Mouse (Mus musculus) liver, embryonic 12.5 days (tissue): ENCODE data around the gene Zfp217. TPM values are rescaled to one million over a fixed set of nuclear protein-coding genes. Genes with fewer than 3 reads are reported as not detected.

ENCODE experiments used
- ATAC-seq: fragments of 200-750 bp; cut with Nextera tagmentation; 2 replicates; pipeline ENCODE4 v1.8.0; 2017; ENCODE audit warnings: moderate number of reproducible peaks, mild to moderate bottlenecking, moderate library complexity
- H3K27ac ChIP-seq: fragments of 300-500 bp; sonication (generic); 2 replicates; pipeline ENCODE4 v1.5.1; 2016; ENCODE audit warnings: mild to moderate bottlenecking
- H3K27me3 ChIP-seq: fragments of 300-500 bp; sonication (generic); replicated peaks from 2 replicates; pipeline ENCODE4 v1.6.1; 2016; ENCODE audit warnings: mild to moderate bottlenecking, moderate library complexity
- H3K36me3 ChIP-seq: fragments of 300-500 bp; sonication (generic); 2 replicates; pipeline ENCODE4 v1.6.1; 2016; ENCODE audit warnings: mild to moderate bottlenecking, moderate library complexity
- H3K4me1 ChIP-seq: fragments of 300-500 bp; sonication (generic); 2 replicates; pipeline ENCODE4 v1.6.1; 2016
- H3K4me2 ChIP-seq: fragments of 300-500 bp; sonication (generic); 2 replicates; pipeline ENCODE4 v1.6.1; 2016; ENCODE audit warnings: mild to moderate bottlenecking, moderate library complexity
- H3K4me3 ChIP-seq: fragments of 300-500 bp; sonication (generic); 2 replicates; pipeline ENCODE4 v1.5.1; 2016; ENCODE audit warnings: mild to moderate bottlenecking, moderate library complexity
- H3K9ac ChIP-seq: fragments of 300-500 bp; sonication (generic); 2 replicates; pipeline ENCODE4 v1.6.1; 2016; ENCODE audit warnings: mild to moderate bottlenecking, moderate library complexity
- H3K9me3 ChIP-seq: fragments of 300-500 bp; sonication (generic); replicated peaks from 2 replicates; pipeline ENCODE4 v1.6.1; 2016; ENCODE audit warnings: mild to moderate bottlenecking, moderate library complexity
- WGBS: fragments of 180-500 bp; shearing (Covaris S2); methylation state at CpG from one replicate; pipeline ENCODE4 v1.1.7; 2016; ENCODE audit not compliant: insufficient replicate concordance; 5-methylcytosine and 5-hydroxymethylcytosine counted together
- polyA plus RNA-seq: library from polyadenylated mRNA; unstranded; fragments of >200 nt; fragmentation: Nextera tagmentation; extraction: Ambion mirVana; gene quantifications from 2 replicates; pipeline ENCODE4 v1.2.1, GENCODE M21; 2016

Zfp217 gene
- polyA plus RNA-seq, 1 experiment from 2014 or later: 4.5 TPM

DNA sequence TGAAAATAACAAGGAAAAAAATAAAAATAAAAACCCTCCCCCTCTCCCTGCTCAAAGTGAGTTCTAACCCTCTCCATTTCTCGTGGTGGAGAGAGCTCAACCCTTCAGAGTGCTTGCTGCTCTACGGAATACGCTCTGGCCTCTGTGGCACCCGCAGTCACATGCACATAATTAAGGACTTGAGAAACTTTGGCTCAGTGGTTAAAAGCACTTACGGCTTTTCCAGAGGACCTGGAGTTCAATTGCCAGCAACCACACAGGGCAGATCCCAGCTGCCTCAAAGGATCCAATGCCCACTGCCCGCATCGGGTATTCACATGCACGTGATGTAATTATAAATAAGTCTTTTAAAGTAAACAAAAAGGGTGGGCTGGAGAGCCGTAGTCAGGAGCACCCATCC, 41.9 kb downstream of the Zfp217 start:
- WGBS: 77% methylated on average over 9 of the region's 9 CpGs
- Histone ChIP-seq H3K4me1 (no peaks in the 10 kb centered on the region), H3K4me2 (no peak overlapping the region), H3K4me3 (no peak overlapping the region), H3K36me3 (peaks cover 47% of the 10 kb centered on the region), H3K27ac (no peak overlapping the region), H3K9me3 (no peaks in the 10 kb centered on the region), H3K27me3 (no peaks in the 10 kb centered on the region), H3K9ac (no peak overlapping the region)
- ATAC-seq: no peak

DNA sequence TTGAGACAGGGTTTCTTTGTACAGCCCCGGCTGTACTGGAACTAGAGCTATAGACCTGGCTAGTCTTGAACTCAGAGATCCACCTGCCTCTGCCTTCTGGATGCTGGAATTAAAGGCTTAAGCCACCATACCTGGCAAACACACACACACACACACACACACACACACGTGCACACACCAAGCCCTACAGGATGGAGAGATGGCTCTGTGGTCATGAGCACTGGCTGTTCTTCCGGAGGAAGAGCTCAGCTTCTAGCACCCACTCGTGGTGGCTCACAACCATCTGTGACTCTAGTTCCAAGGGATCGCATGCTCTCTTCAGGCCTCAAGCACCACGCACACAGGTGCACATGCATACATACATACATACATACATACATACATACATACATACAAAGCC, 43.5 kb downstream of the Zfp217 start:
- H3K27ac ChIP-seq: no peak overlapping the region
- H3K4me3 ChIP-seq: no peak overlapping the region
- H3K4me2 ChIP-seq: no peak overlapping the region
- H3K4me1 ChIP-seq: no peaks in the 10 kb centered on the region
- ATAC-seq: 0 out of 2 replicates have a peak, but pooled peaks have one; percentile 7
- 75% methylated on average over 6 of the region's 6 CpGs for WGBS
- H3K36me3 ChIP-seq: peaks cover 31% of the 10 kb centered on the region
- H3K27me3 ChIP-seq: 0 out of 2 replicates have a peak, but pooled peaks cover 3% of the 10 kb centered on the region
- no peaks in the 10 kb centered on the region for H3K9me3 ChIP-seq
- H3K9ac ChIP-seq: no peak overlapping the region

- no peaks in the 10 kb centered on the region for H3K9me3 ChIP-seq
- H3K4me2 ChIP-seq: no peak overlapping the region
- 0 out of 2 replicates have a peak, but pooled peaks cover 8% of the 10 kb centered on the region for H3K27me3 ChIP-seq
- 46% methylated on average over 9 of the region's 9 CpGs for WGBS
- H3K4me3 ChIP-seq: no peak overlapping the region
- H3K36me3 ChIP-seq: peaks cover 26% of the 10 kb centered on the region
- ATAC-seq: no peak
- no peak overlapping the region for H3K27ac ChIP-seq
- no peak overlapping the region for H3K9ac ChIP-seq
- H3K4me1 ChIP-seq: no peaks in the 10 kb centered on the region
Observed at GRCm38 (mm10) chr2:170103852-170104251, 44.1 kb downstream of the Zfp217 start.

DNA sequence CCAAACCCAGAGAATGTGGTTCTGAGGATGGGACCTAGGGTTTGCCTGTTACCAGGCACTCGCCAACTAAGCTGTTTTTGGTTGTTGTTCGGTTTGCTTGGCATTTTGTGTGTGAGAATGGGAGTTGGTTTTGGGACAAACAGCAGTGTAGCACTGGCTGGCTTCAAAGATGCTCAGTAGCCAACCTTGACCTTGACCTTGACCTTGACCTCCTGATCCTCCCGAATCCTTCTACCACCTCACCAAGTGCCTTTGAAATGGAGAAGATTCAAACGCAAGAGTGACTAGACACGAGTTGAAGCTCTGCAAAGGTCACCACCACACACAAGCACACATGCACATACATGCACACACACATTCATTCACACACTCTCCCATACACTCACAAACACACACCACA, 44.6 kb downstream of the Zfp217 start:
- peaks cover 22% of the 10 kb centered on the region for H3K36me3 ChIP-seq
- WGBS: 77% methylated on average over 5 of the region's 5 CpGs
- no peaks in the 10 kb centered on the region for H3K9me3 ChIP-seq
- H3K9ac ChIP-seq: no peak overlapping the region
- H3K4me2 ChIP-seq: no peak overlapping the region
- no peaks in the 10 kb centered on the region for H3K4me1 ChIP-seq
- no peak overlapping the region for H3K4me3 ChIP-seq
- no peak overlapping the region for H3K27ac ChIP-seq
- H3K27me3 ChIP-seq: 0 out of 2 replicates have a peak, but pooled peaks cover 8% of the 10 kb centered on the region
- ATAC-seq: no peak

GRCm38 (mm10) chr2:170101932-170102331, 46.0 kb downstream of the Zfp217 start:
- WGBS: 66% methylated on average over 7 of the region's 7 CpGs
- peaks cover 9% of the 10 kb centered on the region for H3K36me3 ChIP-seq
- H3K4me3 ChIP-seq: no peak overlapping the region
- no peak overlapping the region for H3K27ac ChIP-seq
- H3K9ac ChIP-seq: no peak overlapping the region
- no peak overlapping the region for H3K4me2 ChIP-seq
- H3K4me1 ChIP-seq: no peaks in the 10 kb centered on the region
- ATAC-seq: no peak
- 0 out of 2 replicates have a peak, but pooled peaks cover 8% of the 10 kb centered on the region for H3K27me3 ChIP-seq
- H3K9me3 ChIP-seq: no peaks in the 10 kb centered on the region

DNA sequence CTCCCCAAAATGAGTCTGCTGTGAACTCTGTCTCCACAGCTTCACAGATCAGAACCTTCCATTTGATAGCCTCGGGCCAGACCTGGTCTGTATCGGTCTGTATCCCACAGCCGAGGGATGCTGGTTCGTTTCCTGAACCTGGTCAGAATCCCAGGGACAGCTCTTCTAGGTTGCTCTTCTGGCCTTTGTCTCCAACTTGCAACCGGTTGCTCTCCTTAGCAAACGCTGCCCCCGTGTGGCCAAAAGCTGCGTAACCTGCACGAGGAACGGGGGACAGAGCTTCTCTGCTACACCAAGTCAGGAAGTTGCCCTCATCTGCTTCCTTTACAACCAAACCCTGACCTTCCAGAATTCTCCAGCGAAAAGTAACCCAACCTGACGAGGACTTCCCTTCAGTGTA, 46.8 kb downstream of the Zfp217 start:
- Histone ChIP-seq H3K36me3 (peaks cover under 1% of the 10 kb centered on the region), H3K4me3 (no peak overlapping the region), H3K9me3 (no peaks in the 10 kb centered on the region), H3K4me2 (no peak overlapping the region), H3K27me3 (0 out of 2 replicates have a peak, but pooled peaks cover 8% of the 10 kb centered on the region), H3K27ac (no peak overlapping the region), H3K9ac (no peak overlapping the region), H3K4me1 (no peaks in the 10 kb centered on the region)
- no peak; the same call in 1 of the 2 replicates for ATAC-seq
- WGBS: 2% methylated on average over 12 of the region's 12 CpGs

- Histone ChIP-seq H3K27ac (no peak overlapping the region), H3K9ac (no peak overlapping the region), H3K4me2 (no peak overlapping the region), H3K4me1 (no peaks in the 10 kb centered on the region), H3K27me3 (0 out of 2 replicates have a peak, but pooled peaks cover 11% of the 10 kb centered on the region), H3K9me3 (no peaks in the 10 kb centered on the region), H3K4me3 (no peak overlapping the region), H3K36me3 (no peaks in the 10 kb centered on the region)
- ATAC-seq: no peak
- 81% methylated on average over 9 of the region's 9 CpGs for WGBS
Observed at GRCm38 (mm10) chr2:170094871-170095270, 53.0 kb downstream of the Zfp217 start.

GRCm38 (mm10) chr2:170094220-170094619, 53.7 kb downstream of the Zfp217 start:
- Histone ChIP-seq H3K36me3 (no peaks in the 10 kb centered on the region), H3K27me3 (0 out of 2 replicates have a peak, but pooled peaks cover 7% of the 10 kb centered on the region), H3K9ac (no peak overlapping the region), H3K27ac (no peak overlapping the region), H3K4me1 (no peaks in the 10 kb centered on the region), H3K4me2 (no peak overlapping the region), H3K9me3 (no peaks in the 10 kb centered on the region), H3K4me3 (no peak overlapping the region)
- ATAC-seq: no peak
- WGBS: 69% methylated on average over 17 of the region's 17 CpGs

DNA sequence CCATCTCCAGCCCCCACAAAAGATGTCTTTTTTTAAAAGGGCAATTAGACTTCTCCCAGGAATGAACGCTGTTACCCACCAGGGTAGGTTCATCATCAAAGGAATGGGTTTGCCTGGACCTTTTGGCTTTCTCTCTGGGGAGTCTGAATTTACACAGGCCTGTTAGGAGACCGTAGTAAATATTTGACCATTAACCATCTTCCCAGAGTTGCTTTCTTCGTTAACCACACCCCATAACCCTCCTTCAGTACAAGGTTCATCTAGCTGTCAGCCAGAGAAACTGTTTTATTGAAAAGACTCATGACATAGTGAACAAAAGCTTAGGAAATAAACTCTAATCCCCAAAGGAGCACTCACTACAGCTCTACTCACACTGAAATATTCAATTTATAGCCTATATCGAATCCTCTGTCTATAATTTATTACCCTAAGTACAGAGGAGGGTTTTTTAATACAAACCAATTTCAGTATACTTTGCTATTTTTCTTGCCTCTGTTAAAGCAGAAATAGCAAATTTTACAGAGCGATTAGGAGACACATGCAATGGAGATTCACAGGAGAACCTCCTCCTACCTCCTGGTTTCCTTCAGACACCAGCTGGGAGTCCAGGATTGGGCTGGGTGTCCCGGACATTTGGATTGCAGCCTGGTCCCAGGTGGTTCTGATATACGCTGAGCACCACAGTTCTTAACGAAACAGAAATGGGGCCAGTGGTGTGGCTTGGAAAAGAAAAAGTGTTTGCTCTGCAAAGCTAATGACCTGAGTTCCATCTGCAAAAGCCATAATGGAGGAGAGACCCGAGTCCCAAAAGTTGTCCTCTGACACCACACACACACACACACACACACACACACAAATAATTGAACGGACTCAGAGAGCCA, 56.1 kb downstream of the Zfp217 start:
- H3K4me1 ChIP-seq: peaks cover 16% of the 10 kb centered on the region
- H3K4me2 ChIP-seq: no peak overlapping the region
- no peak overlapping the region for H3K4me3 ChIP-seq
- H3K9me3 ChIP-seq: no peaks in the 10 kb centered on the region
- no peak for ATAC-seq
- no peaks in the 10 kb centered on the region for H3K36me3 ChIP-seq
- H3K27me3 ChIP-seq: 0 out of 2 replicates have a peak, but pooled peaks cover 3% of the 10 kb centered on the region
- WGBS: 66% methylated on average over 10 of the region's 10 CpGs
- no peak overlapping the region for H3K27ac ChIP-seq
- no peak overlapping the region for H3K9ac ChIP-seq

DNA sequence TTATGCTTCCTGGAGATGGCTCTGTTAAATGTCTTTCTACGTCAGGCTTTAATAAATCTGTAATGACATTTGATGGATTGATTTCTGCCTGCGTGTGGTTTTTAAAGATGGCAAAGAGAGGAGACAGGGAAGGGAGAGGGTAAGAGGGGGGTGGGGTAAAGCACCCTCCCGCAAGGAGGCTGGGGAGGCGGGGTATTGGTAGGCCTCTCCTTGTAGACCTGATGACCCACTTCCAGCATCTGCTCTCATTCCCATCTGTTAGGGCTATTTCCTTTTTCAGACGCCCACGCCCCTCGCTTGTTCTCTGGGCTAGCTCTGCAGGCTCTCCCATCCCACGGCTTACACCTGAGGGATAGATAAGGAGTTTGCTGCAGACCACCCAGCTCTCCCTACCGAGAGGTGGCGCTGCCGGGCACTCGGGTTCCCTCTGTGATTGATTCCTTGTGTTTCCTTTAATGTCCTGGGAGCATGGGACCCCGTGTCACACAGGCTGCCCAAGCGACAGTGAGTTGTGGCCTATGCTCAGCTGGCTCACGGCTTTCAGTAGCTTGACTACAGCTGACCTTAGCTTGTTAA, 69.4 kb downstream of the Zfp217 start:
- Histone ChIP-seq H3K27me3 (0 out of 2 replicates have a peak, but pooled peaks cover 3% of the 10 kb centered on the region), H3K27ac (no peak overlapping the region), H3K4me3 (no peak overlapping the region), H3K4me1 (no peaks in the 10 kb centered on the region), H3K4me2 (no peak overlapping the region), H3K9ac (no peak overlapping the region), H3K36me3 (no peaks in the 10 kb centered on the region), H3K9me3 (no peaks in the 10 kb centered on the region)
- 41% methylated on average over 15 of the region's 15 CpGs for WGBS
- no peak for ATAC-seq

GRCm38 (mm10) chr2:170078041-170078440, 69.9 kb downstream of the Zfp217 start:
- no peak for ATAC-seq
- no peaks in the 10 kb centered on the region for H3K36me3 ChIP-seq
- H3K9me3 ChIP-seq: no peaks in the 10 kb centered on the region
- H3K27ac ChIP-seq: no peak overlapping the region
- no peaks in the 10 kb centered on the region for H3K4me1 ChIP-seq
- 62% methylated on average over 10 of the region's 10 CpGs for WGBS
- H3K27me3 ChIP-seq: 0 out of 2 replicates have a peak, but pooled peaks cover 3% of the 10 kb centered on the region
- no peak overlapping the region for H3K4me2 ChIP-seq
- H3K9ac ChIP-seq: no peak overlapping the region
- no peak overlapping the region for H3K4me3 ChIP-seq

- Histone ChIP-seq H3K27ac (no peak overlapping the region), H3K4me2 (no peak overlapping the region), H3K9me3 (no peaks in the 10 kb centered on the region), H3K36me3 (no peaks in the 10 kb centered on the region), H3K4me1 (no peaks in the 10 kb centered on the region), H3K27me3 (0 out of 2 replicates have a peak, but pooled peaks cover 3% of the 10 kb centered on the region), H3K4me3 (no peak overlapping the region), H3K9ac (no peak overlapping the region)
- ATAC-seq: no peak
- WGBS: 67% methylated on average over 6 of the region's 6 CpGs
Observed at GRCm38 (mm10) chr2:170076941-170077490, 70.9 kb downstream of the Zfp217 start.
